Mouse (Mus musculus) spleen, postnatal 36 days (tissue): Measurements from ENCODE around the gene Dtnbp1.

ENCODE experiments used
- DNase-seq, 2 experiments: peaks; one replicate each; pipeline ENCODE4 v3.0.0; 2022; ENCODE audit warnings: low spot score in 2 of 2, mixed read lengths in 1 of 2

The Dtnbp1 gene

GRCm38 (mm10) chr13:45001911-45002615 lies at the start of gene Dtnbp1:
Dtnbp1 (minus strand) TSS chr13:45002147.
- DNase-seq: peak; percentile 72 to 76

GRCm38 (mm10) chr13:45049261-45050020 lies 47.5 kb upstream of the Dtnbp1 start:
- no peak for DNase-seq

- no peak for DNase-seq
These were observed 41.5 kb upstream of the Dtnbp1 start for GRCm38 (mm10) chr13:45043466-45043865.

- DNase-seq: no peak
These were observed 38.8 kb upstream of the Dtnbp1 start for GRCm38 (mm10) chr13:45040741-45041140.

- no peak for DNase-seq
These were observed 38.2 kb upstream of the Dtnbp1 start for GRCm38 (mm10) chr13:45040195-45040594.

GRCm38 (mm10) chr13:45036417-45036816 lies 34.5 kb upstream of the Dtnbp1 start:
- DNase-seq: no peak

- DNase-seq: no peak
These were observed 32.8 kb upstream of the Dtnbp1 start for GRCm38 (mm10) chr13:45034759-45035158.

- no peak for DNase-seq
These were observed 31.4 kb upstream of the Dtnbp1 start for GRCm38 (mm10) chr13:45033360-45033759.

GRCm38 (mm10) chr13:45032484-45032883 lies 30.5 kb upstream of the Dtnbp1 start:
- DNase-seq: no peak

- DNase-seq: peak in 1 of 2 experiments; percentile 22
These were observed 29.8 kb upstream of the Dtnbp1 start for GRCm38 (mm10) chr13:45031748-45032147.

GRCm38 (mm10) chr13:45031314-45031713 lies 29.4 kb upstream of the Dtnbp1 start:
- DNase-seq: no peak

GRCm38 (mm10) chr13:45030830-45031229 lies 28.9 kb upstream of the Dtnbp1 start:
- DNase-seq: peak; percentile 80 to 84

GRCm38 (mm10) chr13:45029791-45030190 lies 27.8 kb upstream of the Dtnbp1 start:
- no peak for DNase-seq

GRCm38 (mm10) chr13:45026291-45026690 lies 24.3 kb upstream of the Dtnbp1 start:
- DNase-seq: no peak

GRCm38 (mm10) chr13:45024821-45025220 lies 22.9 kb upstream of the Dtnbp1 start:
- DNase-seq: no peak

- no peak for DNase-seq
These were observed 21.6 kb upstream of the Dtnbp1 start for GRCm38 (mm10) chr13:45023356-45024150.

GRCm38 (mm10) chr13:45008150-45008549 lies 6.2 kb upstream of the Dtnbp1 start:
- peak; percentile 51 to 64 for DNase-seq

- DNase-seq: peak; percentile 43 to 58
These were observed 5.8 kb upstream of the Dtnbp1 start for GRCm38 (mm10) chr13:45007726-45008125.

- DNase-seq: no peak
These were observed 4.5 kb upstream of the Dtnbp1 start for GRCm38 (mm10) chr13:45006483-45006882.

GRCm38 (mm10) chr13:45005861-45006260 lies 3.9 kb upstream of the Dtnbp1 start:
- peak; percentile 50 to 57 for DNase-seq

- DNase-seq: no peak
These were observed 3.1 kb upstream of the Dtnbp1 start for GRCm38 (mm10) chr13:45004987-45005592.

GRCm38 (mm10) chr13:45003026-45003425 lies 1.1 kb upstream of the Dtnbp1 start:
- DNase-seq: no peak
